ENCODE assay signal across 19 mouse cellular contexts in the genomic region with DNA sequence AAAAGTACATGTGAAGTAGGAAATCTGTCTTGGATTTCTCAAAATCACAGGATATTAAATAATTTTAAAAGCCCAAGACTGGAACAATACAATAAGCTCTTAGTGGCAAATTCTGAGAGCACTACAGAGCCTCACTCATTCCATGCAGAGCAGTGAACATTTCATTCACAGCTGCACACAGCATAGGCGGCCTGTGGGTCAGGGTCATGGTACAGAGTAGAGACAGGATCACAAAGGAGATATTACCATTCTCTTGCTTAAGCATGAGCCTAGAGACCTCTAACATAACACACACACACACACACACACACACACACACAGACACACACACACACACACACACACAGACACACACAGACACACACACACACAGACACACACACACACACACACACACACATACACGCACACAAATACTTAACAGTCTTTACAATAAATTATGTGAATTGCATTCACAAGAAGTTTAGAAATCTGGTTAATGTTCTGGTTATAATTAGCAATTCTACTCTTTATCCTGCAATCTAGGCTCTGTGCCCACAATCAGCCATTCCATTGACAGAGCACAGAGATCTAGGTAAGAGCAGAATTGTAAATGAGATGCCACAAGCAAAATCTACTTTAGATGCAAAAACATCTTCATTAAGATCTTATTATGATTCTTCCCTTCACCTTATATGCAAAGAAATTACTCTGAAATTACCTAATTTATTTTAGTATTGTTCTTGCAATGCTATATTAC.
"Had no signal": no experiment of that assay in that cellular context is flagged by ENCODE, and none has a peak within 500 bp of the region (broad histone marks: within the 10 kb centered on the region; RNA-seq: fewer than 3 reads in every experiment).

No protein-coding gene starts in this region.

- H3K9me3 ChIP-seq: liver, embryonic 13.5 days; midbrain, embryonic 15.5 days; neural tube, embryonic 13.5 days had no signal

- H3K36me3 ChIP-seq: liver, embryonic 13.5 days; midbrain, embryonic 15.5 days; neural tube, embryonic 13.5 days had no signal

- H3K4me1 ChIP-seq: liver, embryonic 13.5 days; midbrain, embryonic 15.5 days; neural tube, embryonic 13.5 days had no signal

- H3K27me3 ChIP-seq: liver, embryonic 13.5 days; midbrain, embryonic 15.5 days; neural tube, embryonic 13.5 days had no signal

- H3K4me2 ChIP-seq: liver, embryonic 13.5 days; midbrain, embryonic 11.5 days; midbrain, embryonic 15.5 days; neural tube, embryonic 13.5 days had no signal

- ATAC-seq: midbrain, embryonic 15.5 days had no signal

- H3K4me3 ChIP-seq: layer of hippocampus, adult 2 months; left cerebral cortex, adult 2 months; liver, embryonic 13.5 days; midbrain, embryonic 15.5 days; myocyte; neural tube, embryonic 13.5 days had no signal

- H3K27ac ChIP-seq: kidney, postnatal 0 days; layer of hippocampus, adult 2 months; left cerebral cortex, adult 2 months; liver, embryonic 13.5 days; midbrain, embryonic 15.5 days; neural tube, embryonic 13.5 days had no signal

- H3K9ac ChIP-seq: liver, embryonic 13.5 days; midbrain, embryonic 15.5 days; neural tube, embryonic 13.5 days had no signal

- DNase-seq: kidney, adult 9 months; kidney, postnatal 25 days; layer of hippocampus, postnatal 36 days; liver, embryonic 13.5 days; lung, adult 2 months; lung, postnatal 14 days; lung, postnatal 4 days; retina, postnatal 1 day; right cerebral cortex, postnatal 25 days; spleen, adult 18-20 months; thymus, adult 18-20 months; thymus, postnatal 36 days had no signal
